Mouse (Mus musculus): Measurements from ENCODE around the gene Clca3a2. TPM values are rescaled to one million over a fixed set of nuclear protein-coding genes. Genes with fewer than 3 reads are reported as not detected.

Clca3a2 gene
- total and polyA plus RNA-seq, 3 experiments: 0.08 to 1.5 TPM; not detected in 1

GRCm38 (mm10) chr3:144801861-144802260 is 17.4 kb downstream of the Clca3a2 start:
- H3K9ac ChIP-seq (ENCODE audit: control insufficient read depth, low read depth, low read length, poor library complexity, severe bottlenecking): no peak overlapping the region
- H3K4me1 ChIP-seq (ENCODE audit: control insufficient read depth in 1 of 2, insufficient read depth in 2 of 2, low read length in 2 of 2): peaks cover 2 to 3% of the 10 kb centered on the region in 2 experiments; a peak in 3 of 4 replicates
- H3K4me3 ChIP-seq (ENCODE audit: control insufficient read depth in 1 of 2, insufficient read depth in 1 of 2, low read depth in 2 of 2, low read length in 2 of 2): no peak overlapping the region
- DNase-seq (ENCODE audit: low read depth, low spot score): peak; percentile 81
- TF ChIP-seq USF2 (IDR thresholded peaks at IDR 0.05; ENCODE audit: borderline replicate concordance in 1 of 2, insufficient read depth in 1 of 2, low read depth in 1 of 2, low read length in 2 of 2) (no peak), TCF12 (IDR thresholded peaks at IDR 0.05; ENCODE audit: low read depth, low read length) (no peak), ELF1 (IDR thresholded peaks at IDR 0.05; ENCODE audit: low read depth, low read length) (no peak), ZC3H11A (IDR thresholded peaks at IDR 0.05; ENCODE audit: low read depth, low read length) (peak; percentile 50), POLR2A (IDR thresholded peaks at IDR 0.05; ENCODE audit: control insufficient read depth in 1 of 2, insufficient read depth in 1 of 2, low read depth in 1 of 2, low read length in 2 of 2, poor library complexity in 1 of 2) (no peak), USF1 (IDR thresholded peaks at IDR 0.05; ENCODE audit: low read depth, low read length) (no peak), SMC3 (IDR thresholded peaks at IDR 0.05; ENCODE audit: low read depth, low read length) (peak; percentile 76), CHD1 (IDR thresholded peaks at IDR 0.05; ENCODE audit: low read depth, low read length) (no peak), RAD21 (IDR thresholded peaks at IDR 0.05; ENCODE audit: low read depth, low read length) (peak; percentile 72), CTCF (IDR thresholded peaks at IDR 0.05 in 2 of 3, conservative IDR thresholded peaks at IDR 0.05 in 1 of 3; ENCODE audit: control insufficient read depth in 1 of 3, insufficient read depth in 1 of 3, low read depth in 2 of 3, low read length in 3 of 3, poor library complexity in 1 of 3, severe bottlenecking in 1 of 3) (peak; percentile 56 to 82 (median 72)), NELFE (IDR thresholded peaks at IDR 0.05; ENCODE audit: low read depth, low read length) (no peak), MAZ (IDR thresholded peaks at IDR 0.05; ENCODE audit: low read depth, low read length) (no peak), UBTF (IDR thresholded peaks at IDR 0.05; ENCODE audit: borderline replicate concordance, insufficient read depth, low read depth, low read length) (no peak), MXI1 (IDR thresholded peaks at IDR 0.05; ENCODE audit: low read depth, low read length) (no peak), NRF1 (IDR thresholded peaks at IDR 0.05; ENCODE audit: insufficient read depth, low read depth, low read length, poor library complexity, severe bottlenecking) (no peak), GABPA (IDR thresholded peaks at IDR 0.05; ENCODE audit: low read depth, low read length) (no peak), KAT2A (conservative IDR thresholded peaks at IDR 0.05; ENCODE audit: low read depth, low read length) (no peak), SIN3A (IDR thresholded peaks at IDR 0.05; ENCODE audit: low read length) (no peak)
- no peak overlapping the region for H3K27ac ChIP-seq (ENCODE audit: control insufficient read depth, low read depth, low read length)
- no peaks in the 10 kb centered on the region for H3K79me2 ChIP-seq (ENCODE audit: control insufficient read depth, insufficient read depth, low read length, poor library complexity)
- peaks cover 0 to 7% of the 10 kb centered on the region in 2 experiments; a peak in 2 of 4 replicates for H3K36me3 ChIP-seq (ENCODE audit: control insufficient read depth in 1 of 2, insufficient read depth in 2 of 2, low read length in 2 of 2)
- no peaks in the 10 kb centered on the region for H3K27me3 ChIP-seq (ENCODE audit: control insufficient read depth in 1 of 2, insufficient read depth in 2 of 2, low read length in 2 of 2)
- no peaks in the 10 kb centered on the region for H3K9me3 ChIP-seq (replicated peaks; ENCODE audit: insufficient read depth, low read length)
